Mouse (Mus musculus) liver, postnatal 0 days (tissue): ENCODE measurements at regions not wholly inside any gene's neighbourhood (a gene's known extent, or its start where the extent isn't known, plus 50 kb on each side); places are given as distances from the start of the nearest gene placed in this dataset.

Experiments
- ATAC-seq: fragments of 200-750 bp; cut with Nextera tagmentation; 2 replicates; pipeline ENCODE4 v1.8.0; 2017; ENCODE audit warnings: mild to moderate bottlenecking, moderate library complexity
- DNase-seq: peaks from one replicate; pipeline ENCODE4 v3.0.0-alpha.2; 2016
- H3K27ac ChIP-seq: fragments of 300-500 bp; sonication (generic); 2 replicates; pipeline ENCODE4 v1.5.1; 2014; ENCODE audit warnings: antibody characterized with exemption, moderate library complexity, mild to moderate bottlenecking, low read depth
- H3K27me3 ChIP-seq: fragments of 300-500 bp; sonication (generic); 2 replicates; pipeline ENCODE4 v1.6.1; 2014; ENCODE audit warnings: low read length, control low read depth, mixed read lengths; ENCODE audit not compliant: insufficient read depth
- H3K36me3 ChIP-seq: fragments of 300-500 bp; sonication (generic); replicated peaks from 2 replicates; pipeline ENCODE4 v1.6.1; 2014; ENCODE audit warnings: mild to moderate bottlenecking, control low read depth, low read length, moderate library complexity, mixed read lengths; ENCODE audit not compliant: insufficient read depth
- H3K4me1 ChIP-seq: fragments of 300-500 bp; sonication (generic); 2 replicates; pipeline ENCODE4 v1.6.1; 2014; ENCODE audit warnings: antibody characterized with exemption, mild to moderate bottlenecking, control low read depth; ENCODE audit not compliant: insufficient read depth
- H3K4me2 ChIP-seq: fragments of 300-500 bp; sonication (generic); 2 replicates; pipeline ENCODE4 v1.6.1; 2014; ENCODE audit warnings: low read depth, mild to moderate bottlenecking, low read length, moderate library complexity, mixed read lengths
- H3K4me3 ChIP-seq: fragments of 300-500 bp; sonication (generic); 2 replicates; pipeline ENCODE4 v1.5.1; 2014; ENCODE audit warnings: low read depth, low read length
- H3K9ac ChIP-seq: fragments of 300-500 bp; sonication (generic); replicated peaks from 2 replicates; pipeline ENCODE4 v1.6.1; 2014; ENCODE audit warnings: mild to moderate bottlenecking, moderate library complexity
- H3K9me3 ChIP-seq: fragments of 300-500 bp; sonication (generic); 2 replicates; pipeline ENCODE4 v1.6.1; 2016; ENCODE audit warnings: mild to moderate bottlenecking, control low read depth, low read length, mixed read lengths
- CTCF ChIP-seq: sonication (generic); IDR thresholded peaks from 2 replicates; pipeline ENCODE4 v1.5.1; 2016; ENCODE audit warnings: antibody characterized with exemption, low read depth
- EP300 ChIP-seq: IDR thresholded peaks from 2 replicates; pipeline ENCODE4 v1.6.1; 2016; ENCODE audit warnings: antibody characterized with exemption, low read depth, mild to moderate bottlenecking
- WGBS: fragments of 180-500 bp; shearing (Covaris S2); extraction: QIAGEN DNeasy Blood & Tissue Kit; methylation state at CpG from one replicate; pipeline ENCODE4 v1.1.7; 2014; ENCODE audit not compliant: insufficient replicate concordance; 5-methylcytosine and 5-hydroxymethylcytosine counted together

- H3K4me1 ChIP-seq, result no peaks in the 10 kb centered on the region
- no peak overlapping the region for H3K4me3 ChIP-seq
- H3K27ac ChIP-seq, result no peak overlapping the region
- TF ChIP-seq CTCF (no peak), EP300 (no peak)
- H3K27me3 ChIP-seq, result no peaks in the 10 kb centered on the region
- no peaks in the 10 kb centered on the region for H3K9me3 ChIP-seq
- no peak overlapping the region for H3K9ac ChIP-seq
- H3K4me2 ChIP-seq, result no peak overlapping the region
- no peaks in the 10 kb centered on the region for H3K36me3 ChIP-seq
- no peak for DNase-seq
- WGBS, result 67% methylated on average over 1 of the region's 1 CpGs
- no peak for ATAC-seq
These were observed 233.7 kb upstream of the Ldb2 start for GRCm38 (mm10) chr5:45033146-45033545.

DNA sequence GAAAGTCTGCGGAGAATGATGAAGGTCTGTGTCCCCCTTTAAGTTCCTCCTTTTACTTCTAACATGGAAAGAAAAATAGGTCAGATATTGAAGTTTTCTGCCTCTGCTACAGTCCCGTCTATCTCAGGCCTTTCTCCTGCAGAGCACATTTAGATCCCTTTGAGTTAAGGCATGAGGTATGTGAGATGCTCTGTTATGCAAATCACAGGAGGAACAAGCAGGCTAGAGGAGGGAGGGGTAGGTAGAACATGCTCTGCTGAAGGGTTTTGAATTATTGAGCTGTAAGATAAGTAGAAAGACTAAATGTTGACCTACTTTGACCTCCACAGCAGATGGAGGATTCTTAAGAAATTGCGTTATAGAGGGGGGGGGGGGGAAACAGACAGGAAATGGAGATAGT is 228.4 kb upstream of the Ldb2 start:
- H3K36me3 ChIP-seq, result no peaks in the 10 kb centered on the region
- no peaks in the 10 kb centered on the region for H3K9me3 ChIP-seq
- no peaks in the 10 kb centered on the region for H3K27me3 ChIP-seq
- H3K4me3 ChIP-seq, result no peak overlapping the region
- ATAC-seq, result no peak
- TF ChIP-seq CTCF, result no peak
- no peak for TF ChIP-seq EP300
- 37% methylated on average over 3 of the region's 3 CpGs for WGBS
- H3K9ac ChIP-seq, result no peak overlapping the region
- no peak overlapping the region for H3K27ac ChIP-seq
- no peak for DNase-seq
- no peaks in the 10 kb centered on the region for H3K4me1 ChIP-seq
- H3K4me2 ChIP-seq, result no peak overlapping the region

GRCm38 (mm10) chr5:45025383-45025782 is 225.9 kb upstream of the Ldb2 start:
- Histone ChIP-seq H3K4me3 (no peak overlapping the region), H3K4me1 (no peaks in the 10 kb centered on the region), H3K4me2 (no peak overlapping the region), H3K27ac (no peak overlapping the region), H3K9ac (no peak overlapping the region), H3K27me3 (no peaks in the 10 kb centered on the region), H3K9me3 (no peaks in the 10 kb centered on the region), H3K36me3 (no peaks in the 10 kb centered on the region)
- 85% methylated on average over 2 of the region's 2 CpGs for WGBS
- no peak for TF ChIP-seq EP300
- TF ChIP-seq CTCF, result no peak
- ATAC-seq (no peak), DNase-seq (no peak)

DNA sequence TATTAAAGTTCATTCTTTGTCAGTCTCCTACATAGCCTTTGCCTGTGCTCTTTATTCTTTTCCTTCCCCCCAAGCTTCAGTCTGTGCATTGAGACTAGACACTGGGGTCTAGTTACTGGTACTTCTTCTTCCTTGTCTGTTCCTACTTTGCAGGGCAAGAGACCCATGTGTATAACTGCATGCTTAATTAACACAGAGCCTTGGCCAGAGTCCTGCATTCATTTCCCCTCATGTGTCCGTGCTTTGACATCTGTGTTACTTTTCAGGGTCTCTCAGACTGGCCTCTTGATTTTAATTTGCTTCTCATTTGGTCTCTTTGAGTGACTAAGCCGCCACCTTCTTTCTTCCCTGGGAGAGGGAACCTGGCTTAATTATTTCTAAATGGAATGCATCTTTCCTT is 208.4 kb upstream of the Ldb2 start:
- Histone ChIP-seq H3K36me3 (no peaks in the 10 kb centered on the region), H3K4me2 (no peak overlapping the region), H3K9ac (no peak overlapping the region), H3K27me3 (no peaks in the 10 kb centered on the region), H3K4me3 (no peak overlapping the region), H3K4me1 (no peaks in the 10 kb centered on the region), H3K27ac (no peak overlapping the region), H3K9me3 (no peaks in the 10 kb centered on the region)
- whole genome bisulfite sequencing, result 64% methylated on average over 2 of the region's 2 CpGs
- ATAC-seq (no peak), DNase-seq (no peak)
- TF ChIP-seq CTCF (no peak), EP300 (no peak)

GRCm38 (mm10) chr5:45000996-45001395 is 201.5 kb upstream of the Ldb2 start:
- Histone ChIP-seq H3K27ac (no peak overlapping the region), H3K36me3 (no peaks in the 10 kb centered on the region), H3K9me3 (no peaks in the 10 kb centered on the region), H3K9ac (no peak overlapping the region), H3K4me3 (no peak overlapping the region), H3K4me2 (no peak overlapping the region), H3K27me3 (no peaks in the 10 kb centered on the region), H3K4me1 (no peaks in the 10 kb centered on the region)
- DNase-seq, result no peak
- TF ChIP-seq EP300 (no peak), CTCF (no peak)
- no peak for ATAC-seq

DNA sequence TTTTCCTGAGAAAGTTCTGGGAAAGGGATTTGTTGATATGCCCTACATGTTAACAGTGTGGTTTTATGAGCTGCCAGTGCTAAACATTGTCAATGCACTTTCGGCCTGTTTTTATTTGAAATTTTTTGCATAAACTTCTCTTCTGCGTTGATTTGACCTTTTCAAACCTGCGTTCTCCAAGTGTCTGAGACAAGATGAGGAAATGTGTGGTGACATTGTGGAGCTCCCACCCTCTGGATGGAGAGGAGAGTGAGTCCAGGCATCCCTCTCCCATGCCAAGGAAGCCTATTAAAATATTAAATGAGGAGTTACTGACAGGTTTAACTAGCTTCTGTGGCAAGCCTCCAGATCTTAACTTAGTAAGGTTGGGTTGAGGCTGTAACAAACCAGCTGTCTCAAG is 199.6 kb upstream of the Ldb2 start:
- Histone ChIP-seq H3K36me3 (no peaks in the 10 kb centered on the region), H3K27me3 (no peaks in the 10 kb centered on the region), H3K4me3 (no peak overlapping the region), H3K4me2 (no peak overlapping the region), H3K27ac (no peak overlapping the region), H3K4me1 (no peaks in the 10 kb centered on the region), H3K9ac (no peak overlapping the region), H3K9me3 (no peaks in the 10 kb centered on the region)
- no peak for DNase-seq
- ATAC-seq, result no peak
- TF ChIP-seq CTCF (no peak), EP300 (no peak)
- 80% methylated on average over 3 of the region's 3 CpGs for WGBS
